Mouse (Mus musculus) right cerebral cortex, adult 18-20 months (tissue): Measurements from ENCODE around the gene Ddx25.

ENCODE experiments used
- DNase-seq: peaks from one replicate; pipeline ENCODE4 v3.0.0; 2022; ENCODE audit warnings: mixed read lengths

Gene Ddx25

GRCm38 (mm10) chr9:35558257-35559008, at the start of gene Ddx25, which contains the start of gene Pus3:
Gene Ddx25, minus strand, starts transcription at chr9:35558528.
Gene Pus3, plus strand, starts transcription at chr9:35558595.
- DNase-seq: peak; percentile 79

GRCm38 (mm10) chr9:35607647-35608405, 49.5 kb upstream of the Ddx25 start:
- peak; percentile 11 for DNase-seq

- peak; percentile 17 for DNase-seq
Observed at GRCm38 (mm10) chr9:35592903-35593302, 34.6 kb upstream of the Ddx25 start.

GRCm38 (mm10) chr9:35587674-35588073, 29.3 kb upstream of the Ddx25 start:
- no peak for DNase-seq

GRCm38 (mm10) chr9:35574416-35574815, 16.1 kb upstream of the Ddx25 start:
- no peak for DNase-seq

- DNase-seq: no peak
Observed at GRCm38 (mm10) chr9:35570663-35571062, 12.3 kb upstream of the Ddx25 start.

DNA sequence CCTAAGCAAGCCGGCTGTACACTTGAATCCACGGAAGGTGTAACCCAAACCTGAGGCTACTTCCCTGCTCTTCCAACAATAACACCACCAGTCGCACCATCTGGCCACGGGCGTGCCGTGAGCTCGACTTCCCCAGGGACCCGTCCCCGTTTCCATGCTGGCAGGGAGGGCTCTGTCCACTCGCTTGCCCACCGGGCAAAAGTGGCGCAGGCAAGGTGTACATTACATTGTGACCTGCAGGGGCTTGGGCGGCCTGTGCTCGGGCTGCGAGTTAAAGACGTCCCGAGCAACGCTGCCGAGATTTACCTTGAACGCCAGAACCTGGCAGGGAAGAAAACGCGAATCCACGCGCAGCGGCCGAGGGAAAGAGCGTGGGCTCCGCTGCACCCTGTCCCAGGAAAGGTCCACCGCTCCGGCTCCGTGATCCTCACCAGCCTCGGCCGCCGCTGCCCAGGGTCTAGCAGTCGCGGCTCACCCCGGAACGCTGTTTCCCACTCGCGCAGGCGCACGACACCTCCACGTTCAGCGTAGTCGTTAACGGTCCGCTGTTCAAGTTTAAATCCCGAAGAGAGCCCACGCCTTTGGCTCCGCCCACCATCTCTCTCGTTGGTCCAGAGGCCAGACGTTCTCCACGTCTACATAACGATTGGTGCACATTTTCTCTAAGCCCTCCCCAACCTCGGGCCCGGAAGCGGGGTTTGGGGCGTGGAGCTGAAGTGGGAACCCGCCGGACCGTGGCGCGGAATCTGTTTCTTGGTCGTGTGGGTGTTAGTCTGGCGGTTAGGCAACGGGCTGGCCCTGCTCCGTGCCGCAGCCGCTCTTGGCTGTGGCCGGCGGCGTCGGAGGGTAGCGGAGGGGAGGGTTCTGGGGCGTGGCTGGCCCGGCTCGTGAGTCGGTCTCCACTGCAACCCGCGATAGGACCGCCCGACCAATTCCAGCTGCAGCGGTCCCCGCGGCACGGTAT, 11.5 kb upstream of the Ddx25 start, which contains the start of the genes Pate2 and Hyls1:
Pate2 (plus strand) TSS at position 714 of the 964 bp plus-strand sequence.
Hyls1 (minus strand) TSS at position 828 of the 964 bp plus-strand sequence.
- DNase-seq: peak; percentile 95

DNA sequence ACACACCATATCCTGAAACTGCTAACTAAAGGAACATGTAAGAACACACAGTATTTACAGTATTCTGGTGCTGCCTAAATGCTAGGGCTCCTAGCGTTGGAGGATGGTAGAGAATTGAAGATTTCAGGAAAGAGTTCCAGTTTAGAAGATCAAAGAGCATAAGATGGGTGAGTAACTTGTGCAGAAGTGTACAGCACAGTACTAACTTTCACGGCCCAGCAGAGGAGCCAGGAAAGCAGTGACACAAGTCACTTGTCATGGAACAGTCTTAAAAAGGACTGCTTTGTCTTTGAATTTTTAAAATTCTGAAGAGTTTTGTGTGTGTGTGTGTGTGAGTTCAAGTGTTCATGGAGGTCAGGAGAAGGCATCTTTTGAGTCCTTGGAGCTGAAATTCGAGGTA, 9.7 kb upstream of the Ddx25 start:
- no peak for DNase-seq

- DNase-seq: no peak
Observed at GRCm38 (mm10) chr9:35564536-35565240, 6.4 kb upstream of the Ddx25 start.

- no peak for DNase-seq
Observed at GRCm38 (mm10) chr9:35561583-35561982, 3.3 kb upstream of the Ddx25 start.

DNA sequence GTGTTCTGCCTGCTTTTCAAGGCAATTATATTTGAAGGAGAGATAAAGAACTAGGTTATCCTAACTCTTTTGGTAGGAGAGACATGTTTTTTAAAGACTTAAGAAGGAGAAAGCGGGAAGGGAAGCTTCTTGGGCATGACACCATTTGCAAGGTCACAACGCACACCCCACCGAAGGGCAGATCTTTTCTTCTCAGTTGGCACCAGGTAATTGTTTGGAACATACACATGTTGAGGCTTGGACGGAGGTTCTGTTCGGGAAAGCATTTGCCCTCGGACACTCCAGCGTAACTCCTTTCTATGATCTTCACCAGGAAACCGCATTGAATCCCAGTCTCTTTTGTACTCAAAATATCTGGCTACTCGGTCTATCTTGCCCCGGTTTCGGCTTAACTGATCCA, 2.7 kb upstream of the Ddx25 start:
- DNase-seq: no peak

DNA sequence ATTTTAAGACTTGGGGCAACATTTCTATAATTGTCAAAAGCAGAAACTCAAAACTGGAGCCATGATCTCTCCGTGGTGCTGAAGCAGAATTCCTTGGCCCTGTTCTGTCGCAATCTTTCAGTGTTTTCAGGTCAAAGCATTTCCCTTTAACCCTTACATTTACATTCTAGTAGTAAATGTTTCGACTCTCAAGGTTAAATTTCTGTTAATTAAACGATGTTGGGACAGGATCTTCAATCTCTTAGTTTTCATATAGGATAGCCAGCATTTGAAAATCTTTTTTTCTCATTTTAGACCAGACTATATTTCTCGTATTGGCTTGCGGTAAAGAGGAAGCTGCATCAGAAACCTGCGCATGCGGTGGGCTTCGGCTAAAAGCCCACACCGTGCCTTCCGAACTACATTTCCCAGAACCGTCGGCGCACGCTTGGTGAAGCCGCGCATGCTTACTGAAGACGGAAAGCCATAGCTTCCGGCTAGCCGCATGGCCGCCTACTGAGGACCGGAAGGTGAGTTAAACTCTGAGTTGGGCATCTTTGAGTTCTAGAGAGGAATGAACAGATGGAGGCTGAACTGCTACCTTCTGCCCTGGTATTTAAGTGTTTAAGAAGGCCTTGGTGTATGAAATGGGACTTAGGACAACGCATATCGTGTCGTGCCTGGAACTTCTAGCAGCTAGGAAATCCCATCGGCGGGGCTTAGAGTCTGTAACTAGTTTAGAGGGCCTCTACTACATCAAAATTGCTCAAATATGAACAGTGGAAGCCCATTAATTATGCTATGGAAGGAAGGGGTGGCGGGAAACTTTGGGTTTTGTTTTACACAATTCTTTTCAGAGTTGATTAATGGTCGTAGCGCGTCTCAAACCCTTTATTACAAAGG, 922 bp upstream of the Ddx25 start:
- peak; percentile 90 for DNase-seq

- DNase-seq: no peak
Observed at GRCm38 (mm10) chr9:35556494-35557102, 1.7 kb downstream of the Ddx25 start.

GRCm38 (mm10) chr9:35548455-35548854, 9.9 kb downstream of the Ddx25 start:
- no peak for DNase-seq

DNA sequence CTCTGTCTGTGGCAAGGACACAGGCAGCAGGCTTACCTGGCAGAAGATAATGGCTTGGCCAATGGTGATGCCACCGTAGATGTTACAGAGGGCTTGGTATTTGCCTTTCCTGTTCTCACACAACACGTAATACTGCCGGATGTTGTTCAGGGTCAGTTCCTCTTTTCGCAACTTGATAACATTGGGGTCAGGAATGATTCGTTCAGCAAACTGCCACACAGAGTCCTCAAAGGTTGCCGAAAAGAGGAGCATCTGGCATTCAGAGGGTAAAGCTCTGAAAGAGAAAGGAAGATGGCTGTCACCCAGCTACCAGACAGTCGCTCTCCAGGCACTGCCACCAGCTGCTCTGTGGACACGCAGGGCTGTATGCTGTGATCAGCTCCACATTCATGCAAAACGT, 11.6 kb downstream of the Ddx25 start:
- DNase-seq: no peak

GRCm38 (mm10) chr9:35545704-35546103, 12.6 kb downstream of the Ddx25 start:
- DNase-seq: no peak

DNA sequence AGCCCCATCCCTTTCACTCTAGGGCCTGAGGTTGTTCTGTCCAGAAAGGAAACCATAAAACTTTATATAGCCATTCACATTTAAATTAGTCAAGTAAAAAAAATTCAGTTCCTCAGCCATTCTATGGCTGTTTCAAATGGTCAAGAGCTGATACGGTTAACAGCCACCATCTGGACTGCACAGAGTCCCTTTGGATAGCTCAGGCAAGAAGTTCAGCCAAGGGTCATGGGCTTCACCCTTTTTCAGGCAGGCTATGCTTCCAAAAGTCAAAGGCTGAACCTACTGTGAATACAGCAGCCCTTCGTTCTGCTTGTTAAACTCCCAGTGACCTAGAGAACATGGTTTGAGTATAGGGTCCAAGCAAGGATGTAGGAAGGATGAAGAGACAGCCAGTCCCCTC, 13.7 kb downstream of the Ddx25 start:
- no peak for DNase-seq

DNA sequence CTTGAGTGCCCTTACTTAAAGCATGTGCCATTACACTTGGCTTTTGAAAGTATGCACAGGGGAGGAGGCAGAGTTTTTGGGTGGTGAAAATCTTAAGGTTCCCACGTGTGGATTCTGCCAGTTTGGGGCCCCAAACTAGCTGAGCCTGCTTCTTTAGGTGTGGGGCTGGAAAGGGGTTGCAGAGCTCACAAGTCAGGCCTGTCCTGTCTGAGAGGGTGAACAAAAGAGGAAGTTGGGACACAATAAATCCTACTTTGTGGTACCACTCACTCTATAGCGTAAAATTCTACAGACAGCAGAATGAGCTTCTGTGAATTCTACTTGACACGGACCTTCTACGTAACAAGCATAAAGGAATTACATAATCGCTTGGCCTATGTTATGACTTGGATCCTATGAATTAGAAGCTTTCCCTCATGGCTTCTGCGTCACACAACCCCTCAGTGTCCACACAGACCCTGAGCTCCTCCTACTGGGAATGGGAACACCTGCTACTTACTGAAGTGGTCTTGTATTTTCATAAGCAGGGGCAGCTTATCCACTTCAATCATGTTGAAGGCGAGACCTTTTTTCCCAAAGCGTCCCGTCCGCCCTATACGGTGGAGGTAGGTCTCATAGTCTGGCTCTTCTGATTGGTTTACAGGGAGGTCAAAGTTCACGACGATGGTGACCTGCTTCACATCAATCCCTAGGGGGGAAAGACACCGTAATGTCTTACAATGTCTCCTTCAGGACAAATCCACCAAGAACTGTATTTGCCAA, 15.0 kb downstream of the Ddx25 start:
- DNase-seq: no peak

DNA sequence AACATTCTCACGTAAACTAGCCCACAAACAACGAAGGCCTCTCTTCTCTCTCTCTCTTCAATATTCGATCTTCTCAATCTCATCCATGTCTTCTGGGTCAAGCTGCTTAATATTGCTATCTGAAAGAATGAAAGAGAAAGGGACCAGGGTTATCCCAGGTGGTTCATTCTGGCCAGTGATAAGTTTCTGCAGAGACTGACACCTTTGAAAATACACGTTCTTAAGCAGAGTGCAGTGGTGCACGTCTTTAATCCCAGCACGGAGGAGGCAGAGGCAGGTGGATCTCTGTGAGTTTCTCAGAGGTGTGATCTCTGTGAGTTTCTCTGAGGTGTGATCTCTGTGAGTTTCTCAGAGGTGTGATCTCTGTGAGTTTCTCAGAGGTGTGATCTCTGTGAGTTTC, 16.4 kb downstream of the Ddx25 start:
- no peak for DNase-seq

- peak; percentile 63 for DNase-seq
Observed at GRCm38 (mm10) chr9:35541488-35541887, 16.8 kb downstream of the Ddx25 start.
